Mouse (Mus musculus): Measurements from ENCODE around the gene Nanog.
"Not testable (repeated sequence)": the region's sequence is repeated elsewhere in the genome, so short reads cannot be mapped to it uniquely, and the experiment has no call there.

Nanog gene

DNA sequence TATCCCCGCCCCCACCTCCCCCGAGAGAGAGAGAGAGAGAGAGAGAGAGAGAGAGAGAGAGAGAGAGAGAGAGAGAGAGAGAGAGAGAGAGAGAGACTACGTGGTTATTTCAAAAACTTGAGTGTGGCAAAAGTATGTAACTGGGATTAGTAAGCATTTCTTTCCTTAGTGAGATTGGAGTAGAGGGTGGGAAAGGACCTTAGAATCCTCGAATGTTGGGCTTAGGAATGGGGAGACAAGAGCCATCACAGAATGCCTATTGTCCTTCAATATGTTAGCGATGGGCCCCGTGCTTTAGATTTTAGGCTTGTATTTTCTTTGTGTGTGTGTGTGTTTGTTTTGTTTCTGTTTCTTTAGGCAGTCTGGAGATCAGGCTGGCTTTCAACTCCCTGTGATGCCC is 4.0 kb upstream of the Nanog start:
- no peak for DNase-seq (ENCODE audit: low read depth)

DNA sequence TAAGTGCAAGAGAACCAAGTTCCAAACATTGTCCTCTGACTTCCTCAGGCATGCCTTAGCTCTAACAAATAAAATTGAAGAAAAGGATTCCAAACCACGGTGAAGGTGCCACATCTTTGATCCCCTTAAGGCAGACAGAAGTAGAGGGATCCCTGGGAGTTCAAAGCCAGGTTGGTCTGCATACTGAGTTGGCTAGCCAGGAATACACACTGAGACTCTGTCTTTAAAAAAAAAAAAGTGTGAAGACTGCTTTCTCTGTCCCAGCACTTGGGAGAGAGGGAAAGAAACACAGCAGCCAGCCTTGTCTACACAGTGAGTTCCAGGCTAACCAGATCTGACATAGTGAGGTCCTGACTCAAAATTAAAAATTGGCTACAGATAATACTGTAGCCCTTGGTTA is 3.6 kb upstream of the Nanog start:
- no peak for DNase-seq (ENCODE audit: low read depth)

DNA sequence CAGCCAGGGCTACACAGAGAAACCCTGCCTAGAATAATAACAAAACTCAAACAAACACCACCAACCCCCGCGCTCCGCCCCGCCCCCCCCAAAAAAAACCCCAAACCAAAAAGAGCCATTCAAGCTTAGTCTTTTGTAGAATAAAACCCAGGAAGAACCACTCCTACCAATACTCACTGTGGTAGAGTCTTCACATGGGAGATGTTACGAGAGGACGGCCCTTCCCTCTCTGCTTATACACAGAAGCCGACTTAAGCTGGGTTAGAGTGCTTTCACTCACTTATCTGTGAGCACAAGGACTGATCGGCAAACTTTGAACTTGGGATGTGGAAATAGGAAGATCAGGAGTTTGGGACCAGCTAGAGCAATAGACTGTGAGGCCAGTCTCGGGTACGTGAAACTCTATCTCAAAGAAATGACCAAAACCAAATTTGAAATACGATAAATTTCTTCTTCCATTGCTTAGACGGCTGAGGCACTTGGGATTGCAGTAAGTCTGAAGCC is 900 bp upstream of the Nanog start:
- no peak for DNase-seq (ENCODE audit: low read depth)

- DNase-seq (ENCODE audit: low read depth) = no peak
Measured at GRCm38 (mm10) chr6:122708826-122709225, 1.5 kb downstream of the Nanog start.

DNA sequence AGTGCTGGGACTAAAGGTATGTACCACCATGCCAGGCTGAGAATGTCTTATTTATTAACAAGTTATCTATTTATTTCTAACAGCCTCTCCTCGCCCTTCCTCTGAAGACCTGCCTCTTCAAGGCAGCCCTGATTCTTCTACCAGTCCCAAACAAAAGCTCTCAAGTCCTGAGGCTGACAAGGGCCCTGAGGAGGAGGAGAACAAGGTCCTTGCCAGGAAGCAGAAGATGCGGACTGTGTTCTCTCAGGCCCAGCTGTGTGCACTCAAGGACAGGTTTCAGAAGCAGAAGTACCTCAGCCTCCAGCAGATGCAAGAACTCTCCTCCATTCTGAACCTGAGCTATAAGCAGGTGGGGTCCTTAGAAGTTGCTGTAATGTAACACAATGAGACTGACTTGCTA is 4.2 kb downstream of the Nanog start:
- DNase-seq (ENCODE audit: low read depth) = no peak

GRCm38 (mm10) chr6:122713116-122713515 is 5.8 kb downstream of the Nanog start:
- not testable (repeated sequence) for DNase-seq (ENCODE audit: low read depth)

- no peak for DNase-seq (ENCODE audit: low read depth)
Measured at GRCm38 (mm10) chr6:122714707-122715365, 7.5 kb downstream of the Nanog start.

DNA sequence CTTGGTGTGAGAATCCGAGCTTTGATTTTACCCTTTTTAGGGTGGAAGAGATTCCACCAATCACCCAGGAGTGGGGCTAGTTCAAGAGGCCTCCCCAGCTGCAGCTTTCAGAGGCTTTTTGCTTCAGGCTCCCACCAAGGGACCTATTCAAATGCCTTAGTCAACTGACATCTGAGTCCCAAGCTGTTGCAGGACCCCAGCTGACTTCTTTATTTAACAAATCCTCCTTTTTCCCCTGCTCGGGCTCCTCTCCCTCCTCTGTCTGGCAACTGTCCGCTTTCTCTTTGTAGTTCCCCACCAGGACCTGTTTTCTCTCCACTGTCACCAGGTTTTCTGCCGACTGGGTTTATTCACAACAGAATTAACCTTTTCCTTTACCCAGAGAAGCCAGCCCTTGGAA is 8.6 kb downstream of the Nanog start:
- DNase-seq (ENCODE audit: low read depth) = no peak

DNA sequence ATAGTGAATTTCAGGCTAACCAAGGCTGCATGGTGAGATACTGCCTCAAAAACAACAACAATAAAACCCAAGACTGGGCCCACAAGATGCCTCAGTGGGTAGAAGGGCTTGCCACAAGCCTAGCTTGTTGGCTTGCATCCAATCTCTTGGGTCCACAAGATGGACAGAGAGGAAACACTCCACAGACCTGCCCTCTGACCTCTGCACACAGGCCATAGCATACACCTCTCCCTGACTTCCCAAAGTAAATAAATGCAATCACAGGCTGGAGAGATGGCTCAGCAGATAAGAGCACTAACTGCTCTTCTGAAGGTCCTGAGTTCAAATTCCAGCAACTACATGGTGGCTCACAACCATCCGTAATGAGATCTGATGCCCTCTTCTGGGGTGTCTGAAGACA is 10.9 kb downstream of the Nanog start:
- DNase-seq (ENCODE audit: low read depth) = not testable (repeated sequence)

DNA sequence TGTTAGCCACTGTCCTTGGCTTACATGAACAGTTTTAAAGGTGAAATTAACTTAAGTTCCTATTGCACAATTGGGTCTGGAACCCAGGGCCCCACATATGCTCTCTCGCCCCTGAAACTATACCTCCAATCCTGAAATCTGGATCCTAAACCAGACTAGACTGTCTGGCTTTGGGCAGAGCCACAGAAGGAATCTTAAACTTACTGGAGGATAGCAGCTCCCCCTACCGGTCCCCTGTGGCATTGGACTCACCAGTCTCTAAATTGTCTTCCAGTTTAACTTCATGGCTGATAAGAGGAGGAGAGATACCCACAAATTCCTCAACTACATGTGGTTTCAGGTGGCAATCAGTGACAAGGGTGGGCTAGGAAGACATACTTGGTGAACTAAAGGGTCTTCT is 12.7 kb downstream of the Nanog start:
- peak; percentile 43 for DNase-seq (ENCODE audit: low read depth)

DNA sequence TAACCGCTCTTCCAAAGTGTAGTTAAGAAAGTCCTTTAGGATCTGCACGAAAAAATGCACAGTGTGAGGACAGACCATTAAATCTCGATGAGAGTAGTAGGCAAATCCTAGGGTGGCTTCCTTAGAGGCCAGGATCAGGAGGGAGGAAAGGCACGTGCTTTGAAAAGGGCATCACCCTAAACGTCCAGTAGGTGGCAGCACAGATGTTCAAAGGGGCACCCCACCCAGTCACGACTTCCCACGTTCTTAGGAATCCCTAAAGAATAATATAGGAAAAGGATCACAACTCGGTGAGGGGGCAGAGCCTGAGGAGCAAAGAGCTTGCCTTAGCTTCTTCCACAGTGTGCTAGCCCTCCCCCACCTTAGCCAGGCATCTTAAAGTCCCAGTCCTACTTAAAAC is 32.7 kb downstream of the Nanog start:
- DNase-seq (ENCODE audit: low read depth) = peak; percentile 53

DNA sequence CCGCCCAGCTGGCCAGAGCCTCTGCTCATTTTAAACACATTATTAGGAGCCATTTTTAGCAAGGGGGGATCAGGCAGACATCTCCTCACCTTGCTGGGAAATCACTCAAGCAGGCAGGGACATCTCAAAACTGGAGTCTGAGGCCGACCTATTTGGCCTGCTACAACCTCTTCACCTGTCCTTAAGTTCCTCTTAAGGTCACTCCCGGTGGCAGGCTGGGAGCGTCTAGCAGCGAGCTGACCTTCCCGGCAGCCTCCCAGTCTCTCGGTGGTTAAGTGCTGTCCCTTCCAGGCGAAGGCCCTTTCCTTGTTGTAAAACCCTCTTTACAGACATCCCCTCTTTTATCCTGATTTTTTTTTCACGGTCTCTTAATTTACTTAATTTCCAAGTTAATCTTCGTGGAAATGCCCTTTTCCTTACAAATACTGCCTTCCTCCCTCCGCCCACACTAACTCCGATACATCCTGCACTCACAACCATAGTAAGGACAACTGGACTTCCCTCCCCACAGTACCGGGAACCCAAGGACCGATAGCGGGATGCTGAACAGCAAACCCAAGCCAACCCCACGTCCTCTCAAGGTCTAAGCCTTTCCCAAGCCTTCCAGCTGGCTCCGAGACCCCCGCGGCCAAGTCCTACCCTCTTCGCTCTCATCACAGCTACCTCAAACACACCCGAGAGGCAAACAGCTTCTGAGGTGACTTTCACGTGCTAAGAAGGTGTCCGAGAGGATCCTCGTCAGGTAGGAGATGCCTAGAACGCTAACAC is 34.4 kb downstream of the Nanog start:
- no peak for DNase-seq (ENCODE audit: low read depth)

- peak; percentile 58 for DNase-seq (ENCODE audit: low read depth)
Measured at GRCm38 (mm10) chr6:122742228-122742899, 35.1 kb downstream of the Nanog start.

DNA sequence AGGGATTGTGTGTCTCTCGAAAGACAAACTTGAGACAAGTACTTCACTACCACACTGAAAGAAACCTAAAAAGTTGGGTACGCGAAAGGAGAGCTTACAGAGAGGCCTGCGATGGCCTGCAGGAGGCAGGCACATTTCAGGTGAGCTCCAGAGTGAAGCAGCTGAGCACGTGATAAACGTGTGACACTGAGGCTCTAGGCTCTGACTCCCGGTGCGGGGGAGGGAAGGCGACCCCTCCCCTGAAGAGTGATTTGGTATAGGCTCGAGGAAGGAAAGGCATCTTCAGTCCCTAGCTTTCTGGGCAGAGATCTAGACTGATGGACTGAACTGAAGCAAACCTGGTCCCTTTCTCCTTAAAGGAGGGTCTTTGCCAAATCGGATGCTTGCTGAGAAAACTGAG is 36.1 kb downstream of the Nanog start:
- DNase-seq (ENCODE audit: low read depth) = no peak

- DNase-seq (ENCODE audit: low read depth) = no peak
Measured at GRCm38 (mm10) chr6:122744505-122745249, 37.4 kb downstream of the Nanog start.

DNA sequence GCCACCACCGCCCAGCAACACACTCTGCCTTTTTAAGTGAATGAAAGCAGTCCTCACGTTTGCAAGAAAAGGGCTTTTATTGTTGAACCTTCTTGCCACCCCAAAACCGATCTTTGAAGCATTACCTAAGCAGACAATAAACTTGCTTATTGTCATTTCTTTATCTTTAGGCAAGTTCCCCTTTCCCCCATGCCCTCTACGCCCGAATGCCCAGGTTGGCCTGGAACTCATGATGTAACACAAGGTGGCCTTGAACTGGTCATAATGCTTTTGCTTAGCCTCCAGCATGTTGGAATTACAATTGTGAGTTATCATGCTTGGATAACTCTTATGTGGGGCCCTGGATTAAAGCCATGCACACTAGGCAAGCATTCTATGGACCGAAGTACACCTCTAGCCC is 43.3 kb downstream of the Nanog start:
- no peak for DNase-seq (ENCODE audit: low read depth)

DNA sequence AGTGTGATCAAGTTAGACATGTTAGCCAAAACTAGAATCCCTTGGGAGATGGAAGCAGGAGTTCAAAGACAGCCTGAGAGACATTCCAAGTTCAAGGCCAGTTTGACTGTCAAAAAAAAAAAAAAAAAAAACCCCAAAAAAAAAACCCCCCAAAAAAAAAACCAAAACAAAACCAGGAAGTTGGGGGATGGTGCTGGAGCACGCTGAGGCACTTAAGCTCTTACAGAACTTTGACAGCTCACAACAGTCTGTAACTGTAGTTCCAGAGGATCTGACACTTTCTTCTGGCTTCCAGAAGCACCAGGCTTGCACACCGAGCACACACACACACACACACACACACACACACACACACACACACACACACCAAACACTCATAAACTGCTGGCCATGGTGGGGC is 48.6 kb downstream of the Nanog start:
- no peak for DNase-seq (ENCODE audit: low read depth)

DNA sequence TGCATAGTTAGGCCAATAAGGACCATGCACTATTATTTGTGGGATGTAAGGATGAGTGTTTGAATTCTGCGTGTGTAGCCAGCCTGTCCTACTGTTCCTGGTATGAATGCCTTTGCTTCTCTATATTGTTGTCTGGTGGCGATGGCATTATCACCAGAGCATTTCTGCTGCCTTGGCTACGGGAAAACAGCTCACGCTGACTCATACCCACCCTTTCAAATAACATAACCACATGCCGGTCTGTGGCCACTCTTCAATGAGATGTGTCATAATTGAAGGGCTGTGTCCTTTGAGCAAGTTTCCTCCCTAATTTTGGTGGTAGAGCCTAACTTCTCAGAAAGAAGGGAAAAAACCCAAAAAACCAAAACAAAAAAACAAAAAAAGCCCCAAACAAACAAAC is 51.4 kb downstream of the Nanog start:
- DNase-seq (ENCODE audit: low read depth) = peak; percentile 77

- DNase-seq (ENCODE audit: low read depth) = peak; percentile 58
Measured at GRCm38 (mm10) chr6:122761011-122761599, 53.8 kb downstream of the Nanog start.

GRCm38 (mm10) chr6:122761901-122762300 is 54.6 kb downstream of the Nanog start:
- no peak for DNase-seq (ENCODE audit: low read depth)

DNA sequence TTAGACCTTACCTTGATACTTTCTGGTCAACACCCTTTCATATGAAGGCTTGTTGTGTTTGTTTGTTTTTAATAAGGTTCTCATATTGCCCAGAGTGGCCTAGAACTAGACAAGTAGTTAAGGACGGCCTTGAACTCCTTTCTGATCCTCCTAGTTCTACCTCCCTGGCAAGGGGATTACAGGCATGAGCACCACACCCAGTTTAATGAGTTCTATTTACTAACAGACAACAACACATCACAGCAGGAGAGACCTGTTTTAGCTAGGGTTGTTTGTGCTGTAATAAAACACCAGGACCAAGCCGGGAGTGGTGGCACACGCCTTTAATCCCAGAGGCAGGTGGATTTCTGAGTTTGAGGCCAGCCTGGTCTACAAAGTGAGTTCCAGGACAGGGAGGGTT is 55.2 kb downstream of the Nanog start:
- no peak for DNase-seq (ENCODE audit: low read depth)
